Mouse (Mus musculus): Measurements from ENCODE around the gene Zfyve28.

The Zfyve28 gene

DNA sequence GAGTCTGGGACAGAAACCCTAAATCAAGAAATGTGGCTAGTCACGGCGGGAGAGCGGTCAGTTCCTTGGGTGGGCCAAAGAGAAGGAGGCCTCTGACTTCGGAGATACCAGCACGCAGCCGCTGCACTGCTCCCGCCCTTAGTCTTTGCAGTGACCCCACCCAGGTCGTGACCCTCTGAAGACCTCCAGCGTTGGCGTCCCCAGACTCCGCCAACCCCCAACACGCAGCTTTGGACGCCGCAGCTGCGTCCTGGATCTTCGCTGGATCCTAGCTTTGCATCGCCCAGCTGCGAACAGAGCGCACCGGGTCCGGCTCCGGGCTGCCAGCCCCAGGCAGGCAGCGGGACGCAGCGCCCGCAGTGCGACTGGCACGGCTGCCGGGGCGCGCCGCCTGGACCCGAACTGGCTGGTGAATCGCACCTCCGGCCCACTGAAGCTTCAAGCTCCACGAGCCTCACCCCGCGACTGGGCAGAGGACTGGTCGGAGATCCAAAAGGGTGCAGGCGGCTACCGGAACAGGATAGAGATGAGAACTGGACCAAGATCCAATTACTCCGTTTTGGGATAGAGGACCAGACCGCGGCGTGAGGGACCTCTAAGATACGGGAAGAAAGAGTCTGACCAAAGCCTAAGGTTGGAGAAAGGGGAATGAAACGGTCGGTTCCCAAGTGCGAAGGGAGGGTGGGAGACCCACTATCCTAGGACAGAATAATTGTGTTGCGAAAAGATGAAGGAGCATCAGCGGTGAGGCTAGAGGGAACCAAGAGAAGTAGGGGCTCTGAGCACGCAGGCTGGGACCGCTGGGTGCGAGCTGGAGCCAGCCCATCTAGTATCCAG lies 1.0 kb downstream of the Zfyve28 start:
- in situ Hi-C loops (cut with MboI, MseI), result no loop called here

DNA sequence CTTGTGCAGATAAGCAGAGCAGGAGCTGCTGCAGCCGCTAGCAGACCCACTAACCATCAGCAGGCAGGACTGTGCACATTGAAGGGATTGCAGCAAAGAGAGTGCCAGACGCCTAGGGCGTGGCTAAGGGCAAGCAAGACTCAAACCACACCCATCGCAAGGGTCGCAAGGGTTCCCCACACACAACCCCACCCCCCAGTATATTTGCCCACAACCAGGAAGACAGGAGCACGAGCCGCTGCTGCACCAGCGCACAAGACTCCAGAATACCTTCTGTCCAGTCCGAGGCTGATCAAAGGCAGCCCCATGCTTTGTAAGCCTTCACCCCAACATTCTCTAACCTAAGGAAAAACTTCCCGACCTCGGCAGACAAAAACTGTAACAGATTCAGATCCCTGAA lies 1.7 kb downstream of the Zfyve28 start:
- in situ Hi-C loops (cut with MboI, MseI), result no loop called here

- in situ Hi-C loops (cut with MboI, MseI), result no loop called here
Observed at GRCm38 (mm10) chr5:34285285-34285684, 3.0 kb downstream of the Zfyve28 start.

DNA sequence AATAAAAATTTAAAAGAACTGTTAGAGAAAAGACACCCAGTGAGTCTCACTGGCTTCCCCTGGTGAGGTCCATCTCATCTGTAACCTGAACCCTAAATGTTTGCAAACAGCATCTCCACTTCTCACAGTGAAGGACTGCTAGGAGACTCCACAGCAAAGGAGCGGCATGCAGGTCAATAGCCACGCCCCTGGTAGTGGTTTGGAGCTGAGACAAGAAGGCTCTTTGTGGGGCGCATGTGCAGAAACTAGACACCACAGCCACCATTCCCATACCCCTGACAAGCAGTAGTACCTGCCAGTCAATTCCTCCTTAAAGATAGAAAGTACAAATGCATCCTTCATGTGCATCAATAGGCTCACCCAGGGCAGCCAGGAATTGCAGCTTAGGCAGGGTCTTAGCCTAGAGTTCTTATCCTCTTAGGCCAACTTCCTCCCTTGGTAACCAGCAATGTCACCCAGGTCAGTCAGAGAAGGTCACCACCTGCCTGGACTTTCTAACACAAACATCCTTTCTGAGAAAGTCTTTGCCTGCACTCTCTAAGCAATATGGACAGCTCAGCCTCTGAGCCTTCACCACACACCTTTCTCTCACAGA lies 4.0 kb downstream of the Zfyve28 start:
- in situ Hi-C loops (cut with MboI, MseI), result no loop called here

DNA sequence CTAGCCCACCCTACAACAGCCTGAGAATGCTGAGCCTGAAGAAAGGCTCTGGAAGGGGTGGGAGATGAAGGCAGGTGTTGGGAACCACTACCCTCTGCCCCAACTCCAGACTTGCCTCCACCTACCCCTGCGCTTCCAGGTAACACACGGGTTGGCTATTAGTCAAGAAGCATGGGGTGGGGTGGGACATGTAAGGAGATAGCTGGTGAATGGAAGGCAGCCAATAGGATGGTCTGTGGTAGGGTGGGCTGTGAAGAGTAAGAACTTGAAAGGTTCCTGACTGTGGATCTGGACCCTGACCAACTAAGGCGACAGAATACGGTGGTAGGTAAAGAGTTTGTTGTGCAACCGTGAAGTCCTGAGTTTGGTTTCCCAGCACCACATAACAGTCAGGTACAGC lies 4.9 kb downstream of the Zfyve28 start:
- in situ Hi-C loops (cut with MboI, MseI), result no loop called here

DNA sequence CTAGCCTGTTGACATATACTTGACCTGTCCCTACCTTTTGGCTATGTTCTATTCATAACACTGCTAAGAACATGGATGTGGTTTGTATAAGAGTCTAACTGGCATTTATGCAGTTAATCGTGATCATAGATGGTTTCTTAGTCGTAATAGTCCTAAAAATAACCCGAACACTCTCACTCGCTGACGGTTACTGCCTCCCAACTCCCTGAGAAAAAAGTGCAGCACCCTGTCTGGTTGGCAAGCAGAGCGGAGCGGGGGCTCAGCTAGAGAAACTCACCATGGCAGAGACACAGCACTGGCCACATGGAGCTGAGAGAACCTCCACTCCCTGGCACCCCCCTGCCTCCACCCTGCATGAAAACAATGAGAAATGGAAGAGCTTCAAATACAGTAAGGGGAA lies 7.3 kb downstream of the Zfyve28 start:
- in situ Hi-C loops (cut with MboI, MseI), result no loop called here

GRCm38 (mm10) chr5:34279214-34279613 lies 9.0 kb downstream of the Zfyve28 start:
- in situ Hi-C loops (cut with MboI, MseI), result loop anchor here (5.0 kb wide), 1 partner anchor 43 kb away; no protein-coding TSS in a partner anchor

DNA sequence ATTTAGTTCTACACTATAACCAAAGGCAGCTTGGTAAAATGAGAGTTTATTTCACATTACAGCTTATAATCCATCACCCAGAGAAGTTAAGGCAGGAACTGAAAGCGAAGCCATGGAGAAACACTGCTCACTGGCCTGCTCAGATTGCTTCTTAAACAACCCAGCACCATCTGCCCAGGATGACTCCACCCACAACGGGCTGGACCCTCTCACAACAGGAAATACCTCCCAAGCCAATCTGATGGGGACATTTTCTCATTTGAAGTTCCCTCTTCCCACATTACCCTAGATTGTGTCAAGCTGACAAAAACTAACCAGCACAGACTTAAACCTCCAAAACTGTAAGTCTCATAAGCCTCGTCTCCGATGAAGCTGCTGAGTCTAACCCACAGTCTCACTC lies 10.2 kb downstream of the Zfyve28 start:
- in situ Hi-C loops (cut with MboI, MseI), result loop anchor here (5.0 kb wide), 1 partner anchor 44 kb away; no protein-coding TSS in a partner anchor

GRCm38 (mm10) chr5:34276746-34277145 lies 11.5 kb downstream of the Zfyve28 start:
- in situ Hi-C loops (cut with MboI, MseI), result loop anchor here (5.0 kb wide), 1 partner anchor 46 kb away; no protein-coding TSS in a partner anchor

DNA sequence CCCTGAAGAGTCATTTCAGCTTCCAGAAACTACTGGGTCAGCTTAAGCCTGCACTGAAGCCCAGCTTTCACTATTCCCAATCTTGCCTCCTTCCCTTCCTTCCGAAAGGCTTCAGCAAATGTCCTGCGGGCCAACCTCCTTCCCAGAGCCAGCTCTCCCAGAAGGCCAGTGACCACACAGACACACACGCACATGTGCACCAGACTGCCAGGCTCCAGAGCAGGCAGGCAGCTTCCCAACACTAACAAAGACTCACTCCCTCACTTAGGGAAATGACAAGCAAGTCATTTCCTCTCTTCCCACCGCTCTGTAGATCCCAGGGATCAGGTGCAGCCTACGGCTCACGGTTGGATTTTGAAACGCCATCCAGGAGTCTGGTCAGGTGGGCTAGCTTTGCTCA lies 12.1 kb downstream of the Zfyve28 start:
- in situ Hi-C loops (cut with MboI, MseI), result loop anchor here (5.0 kb wide), 1 partner anchor 46 kb away; no protein-coding TSS in a partner anchor

GRCm38 (mm10) chr5:34274676-34275293 lies 13.5 kb downstream of the Zfyve28 start:
- in situ Hi-C loops (cut with MboI, MseI), result loop anchor here (5.0 kb wide), 1 partner anchor 48 kb away; no protein-coding TSS in a partner anchor

DNA sequence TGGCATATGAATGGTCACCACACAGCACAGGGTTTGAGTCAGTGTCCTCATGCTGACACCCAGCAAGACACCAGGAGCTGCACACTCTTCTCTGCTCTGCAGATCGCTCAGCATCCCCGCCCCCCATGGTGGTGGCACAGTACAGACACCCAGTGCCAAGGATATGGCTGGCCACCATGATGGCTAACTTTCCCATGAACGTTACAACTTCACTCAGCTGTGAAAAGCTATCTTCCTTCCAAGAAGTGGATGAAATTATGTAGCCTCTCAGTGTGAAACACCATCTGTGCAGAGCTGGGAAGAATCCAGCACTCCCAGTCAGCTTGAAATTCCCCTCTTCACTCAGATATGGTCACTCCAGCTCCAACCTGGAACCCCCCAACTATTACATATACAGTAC lies 14.0 kb downstream of the Zfyve28 start:
- in situ Hi-C loops (cut with MboI, MseI), result no loop called here

GRCm38 (mm10) chr5:34273251-34273681 lies 15.0 kb downstream of the Zfyve28 start:
- in situ Hi-C loops (cut with MboI, MseI), result no loop called here

GRCm38 (mm10) chr5:34271743-34272142 lies 16.5 kb downstream of the Zfyve28 start:
- in situ Hi-C loops (cut with MboI, MseI), result no loop called here

GRCm38 (mm10) chr5:34269921-34270465 lies 18.3 kb downstream of the Zfyve28 start:
- in situ Hi-C loops (cut with MboI, MseI), result no loop called here

DNA sequence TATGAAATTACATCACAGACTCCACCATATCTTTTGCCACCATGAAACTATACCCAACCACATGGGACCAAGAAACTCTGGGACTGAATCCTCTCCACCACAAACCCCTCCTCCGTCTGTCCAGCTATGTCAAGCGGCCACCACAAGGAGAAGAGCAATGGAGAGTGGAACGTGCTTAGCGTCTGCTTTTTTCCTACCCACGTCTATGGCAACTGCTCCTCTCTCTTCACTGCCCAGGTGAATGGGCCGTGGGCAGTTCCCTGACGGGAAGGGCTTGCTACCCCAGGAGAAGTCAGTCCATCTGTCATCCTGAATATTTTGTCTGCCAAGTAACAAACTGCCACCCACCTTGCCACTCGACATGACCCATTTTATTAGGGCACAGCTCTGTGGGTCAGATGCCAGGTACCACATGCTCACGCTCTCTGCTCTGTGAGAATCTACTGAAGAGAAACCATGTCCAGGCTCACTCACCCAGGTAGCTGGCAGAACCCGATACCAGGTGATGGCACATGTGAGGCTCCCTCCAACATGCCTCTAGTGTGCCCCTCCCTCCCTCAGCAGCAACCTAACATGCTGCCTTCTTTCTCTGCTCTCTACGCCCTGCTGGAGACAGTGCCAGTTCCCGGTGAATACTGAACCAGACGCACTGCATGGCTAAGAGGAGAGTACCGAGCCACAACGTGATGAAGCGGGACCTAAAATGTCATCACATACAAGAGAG lies 18.9 kb downstream of the Zfyve28 start:
- in situ Hi-C loops (cut with MboI, MseI), result no loop called here

DNA sequence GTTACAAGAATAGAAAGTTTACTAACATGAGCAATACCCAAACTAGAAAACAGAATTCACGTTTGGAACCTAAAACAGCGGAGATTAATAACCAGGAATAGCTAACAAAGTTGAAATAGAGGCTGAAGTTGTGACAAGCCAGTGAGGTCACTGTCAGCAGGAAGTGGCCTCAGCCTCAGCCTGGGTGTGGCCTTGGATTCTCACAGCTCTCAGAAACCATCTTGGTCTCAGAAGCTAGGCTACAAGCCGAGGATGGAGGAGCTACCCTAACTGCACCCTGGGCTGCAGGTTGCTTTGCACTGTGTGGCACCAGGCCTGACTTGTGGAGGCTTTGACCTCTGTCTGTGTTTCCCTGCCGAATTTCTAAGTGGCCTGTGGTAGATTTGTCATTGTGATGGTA lies 22.2 kb downstream of the Zfyve28 start:
- in situ Hi-C loops (cut with MboI, MseI), result no loop called here

DNA sequence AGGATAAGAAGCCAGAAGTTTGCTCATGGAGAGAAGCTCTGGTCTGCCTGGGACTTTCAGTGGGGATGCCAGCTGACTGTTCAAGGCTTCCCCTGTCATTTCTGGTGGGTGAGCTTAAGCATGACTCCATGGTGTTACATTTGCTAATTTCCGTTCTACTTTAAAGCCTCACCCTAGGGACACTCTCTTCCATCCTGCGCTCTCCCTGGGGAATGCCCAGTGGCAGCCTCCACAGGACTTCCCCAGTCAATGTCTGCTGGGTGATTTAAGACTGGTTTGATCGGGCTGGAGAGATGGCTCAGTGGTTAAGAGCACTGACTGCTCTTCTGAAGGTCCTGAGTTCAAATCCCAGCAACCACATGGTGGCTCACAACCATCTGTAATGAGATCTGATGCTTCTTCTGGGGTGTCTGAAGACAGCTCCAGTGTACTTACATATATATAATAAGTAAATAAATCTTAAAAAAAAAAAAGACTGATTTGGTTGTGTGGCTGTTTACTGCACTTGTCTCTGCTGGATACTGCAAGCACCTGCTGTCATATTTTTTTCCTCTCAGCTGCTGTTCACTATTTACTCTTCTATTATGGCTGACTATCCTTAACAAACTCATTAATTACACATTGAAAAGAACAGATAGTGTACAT lies 29.0 kb downstream of the Zfyve28 start:
- in situ Hi-C loops (cut with MboI, MseI), result no loop called here

DNA sequence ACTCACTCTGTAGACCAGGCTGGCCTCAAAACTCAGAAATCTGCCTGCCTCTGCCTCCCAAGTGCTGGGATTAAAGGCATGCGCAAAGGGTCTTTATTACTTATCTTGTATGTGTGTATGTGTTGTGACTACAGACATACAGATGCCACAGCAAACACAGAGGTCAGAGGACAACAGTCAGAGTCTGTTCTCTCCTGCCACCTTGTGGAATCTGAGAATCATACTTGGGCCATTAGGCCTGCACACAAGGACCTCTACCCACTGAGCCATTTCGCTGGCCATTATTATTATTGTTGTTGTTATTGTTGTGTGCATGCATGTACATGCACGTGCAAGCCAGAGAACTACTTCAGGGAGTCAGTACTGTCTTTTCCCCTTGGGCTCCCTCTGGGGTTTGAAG lies 33.1 kb downstream of the Zfyve28 start:
- in situ Hi-C loops (cut with MboI, MseI), result no loop called here

- in situ Hi-C loops (cut with MboI, MseI), result no loop called here
Observed at GRCm38 (mm10) chr5:34254309-34254708, 33.9 kb downstream of the Zfyve28 start.

DNA sequence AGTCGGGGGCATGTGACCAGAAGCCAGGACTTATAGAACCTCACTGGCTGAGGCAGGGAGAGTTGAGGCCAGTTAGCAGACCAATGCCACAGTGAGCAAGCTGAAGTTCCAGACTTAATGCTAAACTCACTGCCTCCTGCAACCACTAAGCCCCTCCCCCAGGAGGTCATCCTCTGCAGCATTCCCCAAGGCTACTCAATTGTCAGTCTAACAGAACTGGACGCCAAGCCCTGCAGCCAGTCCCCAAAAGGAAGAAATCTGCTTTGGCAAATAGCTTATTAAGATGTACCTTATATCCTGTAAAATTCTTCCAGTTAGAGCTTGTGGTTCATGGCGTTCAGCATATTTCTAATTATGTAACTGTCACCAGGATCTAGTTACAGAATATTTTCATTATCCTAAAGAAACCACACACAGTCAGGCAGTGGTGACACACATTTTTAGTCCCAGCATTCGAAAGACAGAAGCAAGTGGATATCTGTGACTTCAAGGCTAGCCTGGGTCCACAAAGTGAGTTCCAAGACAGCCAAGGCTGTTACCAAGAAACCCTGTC lies 35.2 kb downstream of the Zfyve28 start:
- in situ Hi-C loops (cut with MboI, MseI), result no loop called here

Data from T-helper 1 cell (primary cell).